Mouse (Mus musculus): ENCODE measurements around the gene Siah1a.

DNA sequence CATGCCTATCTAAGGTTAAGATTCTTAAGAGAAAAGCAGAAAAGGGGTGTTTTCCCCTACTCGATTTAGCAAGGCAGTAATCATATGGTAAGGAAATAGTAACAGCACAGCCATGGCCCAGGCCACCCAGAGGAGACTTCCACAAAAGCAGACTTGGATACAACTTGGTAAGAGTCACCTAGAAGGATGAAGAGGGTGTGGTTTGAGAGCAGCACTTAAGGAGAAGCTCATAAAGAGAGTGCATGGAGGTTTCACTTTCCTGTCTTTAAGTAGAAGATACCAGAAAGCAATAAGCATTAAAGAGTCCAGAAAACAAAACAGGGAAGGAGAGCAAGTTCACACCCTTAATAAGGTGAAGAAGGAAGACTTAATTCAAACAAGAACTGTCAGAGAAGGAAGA is 10.8 kb downstream of the Siah1a start:
- TF ChIP-seq CTCF (IDR thresholded peaks at IDR 0.05; ENCODE audit: low read depth, low read length), result no peak
- TF ChIP-seq POLR2A (IDR thresholded peaks at IDR 0.05; ENCODE audit: borderline replicate concordance, low read depth, low read length), result no peak

Data from bone marrow macrophage, adult 2 months (primary cell).